Mouse (Mus musculus): ENCODE results near the gene Sh3d19. TPM values are rescaled to one million over a fixed set of nuclear protein-coding genes. Genes with fewer than 3 reads are reported as not detected.

Sh3d19 gene
- polyA plus RNA-seq, 1 experiment, result 5.7 TPM

- Histone ChIP-seq H3K79me2 (ENCODE audit: control insufficient read depth, insufficient read depth) (no peaks in the 10 kb centered on the region), H3K36me3 (ENCODE audit: control insufficient read depth, insufficient read depth) (no peaks in the 10 kb centered on the region), H3K4me3 (ENCODE audit: insufficient read depth, poor library complexity, severe bottlenecking) (no peak overlapping the region), H3ac (ENCODE audit: control insufficient read depth, insufficient read length, low read depth) (no peak overlapping the region), H3K27me3 (ENCODE audit: control insufficient read depth, insufficient read depth, insufficient read length) (no peaks in the 10 kb centered on the region), H3K79me3 (ENCODE audit: low read depth) (no peaks in the 10 kb centered on the region)
- TF ChIP-seq MYOG (IDR thresholded peaks at IDR 0.05; ENCODE audit: control insufficient read depth, extremely low read depth, insufficient read length), result no peak
These were observed 134.0 kb downstream of the Sh3d19 start for GRCm38 (mm10) chr3:86104909-86105308.

- H3K27me3 ChIP-seq (ENCODE audit: control insufficient read depth, insufficient read depth, insufficient read length), result no peaks in the 10 kb centered on the region
- H3K79me3 ChIP-seq (ENCODE audit: low read depth), result no peaks in the 10 kb centered on the region
- TF ChIP-seq CEBPB (IDR thresholded peaks at IDR 0.05; ENCODE audit: low read depth) (no peak), CTCF (IDR thresholded peaks at IDR 0.05; ENCODE audit: control insufficient read depth, insufficient read depth, insufficient read length) (no peak), MYOD1 (IDR thresholded peaks at IDR 0.05; ENCODE audit: control insufficient read depth, insufficient read length, low read depth) (no peak), MYOG (IDR thresholded peaks at IDR 0.05; ENCODE audit: control insufficient read depth, extremely low read depth, insufficient read length) (no peak), USF1 (IDR thresholded peaks at IDR 0.05; ENCODE audit: low read depth) (no peak)
- H3ac ChIP-seq (ENCODE audit: control insufficient read depth, insufficient read length, low read depth), result no peak overlapping the region
- no peak overlapping the region for H3K4me3 ChIP-seq (ENCODE audit: insufficient read depth, poor library complexity, severe bottlenecking)
- no peaks in the 10 kb centered on the region for H3K79me2 ChIP-seq (ENCODE audit: control insufficient read depth, insufficient read depth)
- H3K36me3 ChIP-seq (ENCODE audit: control insufficient read depth, insufficient read depth), result no peaks in the 10 kb centered on the region
These were observed 135.2 kb downstream of the Sh3d19 start for GRCm38 (mm10) chr3:86106086-86106632.

GRCm38 (mm10) chr3:86107637-86108539 is 137.0 kb downstream of the Sh3d19 start:
- TF ChIP-seq CEBPB (IDR thresholded peaks at IDR 0.05; ENCODE audit: low read depth) (no peak), MAX (IDR thresholded peaks at IDR 0.05) (no peak), CTCF (IDR thresholded peaks at IDR 0.05; ENCODE audit: control insufficient read depth, insufficient read depth, insufficient read length) (no peak), FOSL1 (IDR thresholded peaks at IDR 0.05; ENCODE audit: insufficient read depth, low read length, poor library complexity, severe bottlenecking) (no peak), USF1 (IDR thresholded peaks at IDR 0.05; ENCODE audit: low read depth) (no peak), MYOG (IDR thresholded peaks at IDR 0.05; ENCODE audit: control insufficient read depth, extremely low read depth, insufficient read length) (no peak), MYOD1 (IDR thresholded peaks at IDR 0.05; ENCODE audit: control insufficient read depth, insufficient read length, low read depth) (no peak)
- H3ac ChIP-seq (ENCODE audit: control insufficient read depth, insufficient read length, low read depth), result no peak overlapping the region
- no peaks in the 10 kb centered on the region for H3K36me3 ChIP-seq (ENCODE audit: control insufficient read depth, insufficient read depth)
- H3K4me3 ChIP-seq (ENCODE audit: insufficient read depth, poor library complexity, severe bottlenecking), result no peak overlapping the region
- H3K79me2 ChIP-seq (ENCODE audit: control insufficient read depth, insufficient read depth), result no peaks in the 10 kb centered on the region
- H3K79me3 ChIP-seq (ENCODE audit: low read depth), result no peaks in the 10 kb centered on the region
- H3K27me3 ChIP-seq (ENCODE audit: control insufficient read depth, insufficient read depth, insufficient read length), result no peaks in the 10 kb centered on the region

- Histone ChIP-seq H3K36me3 (ENCODE audit: control insufficient read depth, insufficient read depth) (no peaks in the 10 kb centered on the region), H3ac (ENCODE audit: control insufficient read depth, insufficient read length, low read depth) (no peak overlapping the region), H3K27me3 (ENCODE audit: control insufficient read depth, insufficient read depth, insufficient read length) (no peaks in the 10 kb centered on the region), H3K79me3 (ENCODE audit: low read depth) (no peaks in the 10 kb centered on the region), H3K79me2 (ENCODE audit: control insufficient read depth, insufficient read depth) (no peaks in the 10 kb centered on the region), H3K4me3 (ENCODE audit: insufficient read depth, poor library complexity, severe bottlenecking) (no peak overlapping the region)
- no peak for TF ChIP-seq MYOD1 (IDR thresholded peaks at IDR 0.05; ENCODE audit: control insufficient read depth, insufficient read length, low read depth)
- TF ChIP-seq FOSL1 (IDR thresholded peaks at IDR 0.05; ENCODE audit: insufficient read depth, low read length, poor library complexity, severe bottlenecking), result no peak
- no peak for TF ChIP-seq CTCF (IDR thresholded peaks at IDR 0.05; ENCODE audit: control insufficient read depth, insufficient read depth, insufficient read length)
- TF ChIP-seq MAX (IDR thresholded peaks at IDR 0.05), result no peak
- TF ChIP-seq MYOG (IDR thresholded peaks at IDR 0.05; ENCODE audit: control insufficient read depth, extremely low read depth, insufficient read length), result no peak
- TF ChIP-seq USF1 (IDR thresholded peaks at IDR 0.05; ENCODE audit: low read depth), result no peak
- TF ChIP-seq CEBPB (IDR thresholded peaks at IDR 0.05; ENCODE audit: low read depth), result no peak
These were observed 137.7 kb downstream of the Sh3d19 start for GRCm38 (mm10) chr3:86108576-86108975.

- Histone ChIP-seq H3K4me3 (ENCODE audit: insufficient read depth, poor library complexity, severe bottlenecking) (no peak overlapping the region), H3K36me3 (ENCODE audit: control insufficient read depth, insufficient read depth) (no peaks in the 10 kb centered on the region), H3ac (ENCODE audit: control insufficient read depth, insufficient read length, low read depth) (no peak overlapping the region), H3K79me3 (ENCODE audit: low read depth) (no peaks in the 10 kb centered on the region), H3K27me3 (ENCODE audit: control insufficient read depth, insufficient read depth, insufficient read length) (no peaks in the 10 kb centered on the region), H3K79me2 (ENCODE audit: control insufficient read depth, insufficient read depth) (no peaks in the 10 kb centered on the region)
- no peak for TF ChIP-seq MYOG (IDR thresholded peaks at IDR 0.05; ENCODE audit: control insufficient read depth, extremely low read depth, insufficient read length)
- no peak for TF ChIP-seq CEBPB (IDR thresholded peaks at IDR 0.05; ENCODE audit: low read depth)
- no peak for TF ChIP-seq CTCF (IDR thresholded peaks at IDR 0.05; ENCODE audit: control insufficient read depth, insufficient read depth, insufficient read length)
- TF ChIP-seq MAX (IDR thresholded peaks at IDR 0.05), result no peak
- no peak for TF ChIP-seq USF1 (IDR thresholded peaks at IDR 0.05; ENCODE audit: low read depth)
- TF ChIP-seq FOSL1 (IDR thresholded peaks at IDR 0.05; ENCODE audit: insufficient read depth, low read length, poor library complexity, severe bottlenecking), result no peak
- no peak for TF ChIP-seq MYOD1 (IDR thresholded peaks at IDR 0.05; ENCODE audit: control insufficient read depth, insufficient read length, low read depth)
These were observed 138.2 kb downstream of the Sh3d19 start for GRCm38 (mm10) chr3:86109099-86109498.

Measured in C2C12 (cell line).